Mouse (Mus musculus) lung, postnatal 36 days (tissue): ENCODE data around the gene Yy1.
A peak's percentile ranks its signal among the peaks of the same experiment; 100 is the strongest.

Experiments
- DNase-seq: peaks from one replicate; pipeline ENCODE4 v3.0.0; 2022; ENCODE audit warnings: mixed read lengths

The Yy1 gene

GRCm38 (mm10) chr12:108780108-108780877, 12.5 kb upstream of the Yy1 start:
- no peak for DNase-seq

GRCm38 (mm10) chr12:108785161-108785560, 7.6 kb upstream of the Yy1 start:
- DNase-seq: no peak

DNA sequence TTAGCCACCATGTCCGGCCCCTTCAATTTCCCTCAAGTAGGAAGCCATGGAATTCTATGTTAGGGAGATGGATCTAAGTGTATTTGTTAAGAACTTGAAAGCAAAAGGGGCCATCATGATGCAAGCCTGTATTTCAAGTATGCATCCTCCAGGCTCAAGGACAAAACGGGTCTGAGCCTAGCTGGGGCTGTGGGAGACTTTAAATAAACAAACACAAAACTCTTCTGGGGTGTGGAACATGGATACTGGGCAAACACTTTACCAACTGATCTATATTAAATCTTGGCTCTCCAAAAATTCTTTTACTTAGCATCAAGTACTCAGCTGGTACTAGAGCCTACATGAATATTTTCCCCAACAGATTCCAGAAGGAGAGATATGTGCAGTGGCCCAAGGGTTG, 5.4 kb upstream of the Yy1 start:
- DNase-seq: no peak

- peak; percentile 88 for DNase-seq
Measured at GRCm38 (mm10) chr12:108792152-108792545, 624 bp upstream of the Yy1 start.

DNA sequence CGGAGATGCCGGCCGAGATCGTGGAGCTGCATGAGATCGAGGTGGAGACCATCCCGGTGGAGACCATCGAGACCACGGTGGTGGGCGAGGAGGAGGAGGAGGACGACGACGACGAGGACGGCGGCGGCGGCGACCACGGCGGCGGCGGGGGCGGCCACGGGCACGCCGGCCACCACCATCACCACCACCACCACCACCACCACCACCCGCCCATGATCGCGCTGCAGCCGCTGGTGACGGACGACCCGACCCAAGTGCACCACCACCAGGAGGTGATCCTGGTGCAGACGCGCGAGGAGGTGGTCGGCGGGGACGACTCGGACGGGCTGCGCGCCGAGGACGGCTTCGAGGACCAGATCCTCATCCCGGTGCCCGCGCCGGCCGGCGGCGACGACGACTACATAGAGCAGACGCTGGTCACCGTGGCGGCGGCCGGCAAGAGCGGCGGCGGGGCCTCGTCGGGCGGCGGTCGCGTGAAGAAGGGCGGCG, 724 bp downstream of the Yy1 start:
- no peak for DNase-seq

DNA sequence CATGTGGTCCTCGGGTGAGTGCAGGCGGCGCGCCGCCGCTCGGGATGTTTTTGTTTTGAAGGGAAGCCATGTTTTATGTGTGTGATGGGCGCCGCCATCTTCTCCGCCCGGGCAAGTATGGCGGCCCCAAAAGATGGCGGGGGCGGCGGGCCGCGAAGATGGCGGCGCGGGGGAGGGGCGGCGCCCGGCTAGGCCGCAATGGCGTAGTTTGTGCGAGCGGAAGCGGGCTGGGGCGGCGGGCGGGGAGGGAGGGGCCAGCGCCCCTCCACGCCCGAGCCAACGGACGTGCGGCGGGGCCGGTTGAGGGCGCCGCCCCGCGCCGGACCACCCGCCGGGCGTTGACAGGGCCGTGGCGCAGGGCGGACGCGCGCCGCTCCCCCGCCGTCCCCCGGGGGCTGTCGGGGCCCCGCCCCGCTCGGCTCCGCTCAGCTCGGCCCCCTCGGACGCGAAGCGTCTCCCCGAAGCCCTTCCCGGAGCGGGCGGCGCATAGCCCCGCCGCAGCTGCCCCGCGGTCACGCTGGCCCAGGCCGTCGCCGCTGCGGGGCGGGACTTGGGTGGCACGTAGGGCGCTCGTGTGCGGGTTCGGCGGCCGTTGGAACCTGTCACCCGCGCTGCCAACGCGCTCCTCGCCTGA, 1.4 kb downstream of the Yy1 start:
- peak; percentile 88 for DNase-seq

- DNase-seq: peak; percentile 18
Measured at GRCm38 (mm10) chr12:108794979-108795537, 2.3 kb downstream of the Yy1 start.

DNA sequence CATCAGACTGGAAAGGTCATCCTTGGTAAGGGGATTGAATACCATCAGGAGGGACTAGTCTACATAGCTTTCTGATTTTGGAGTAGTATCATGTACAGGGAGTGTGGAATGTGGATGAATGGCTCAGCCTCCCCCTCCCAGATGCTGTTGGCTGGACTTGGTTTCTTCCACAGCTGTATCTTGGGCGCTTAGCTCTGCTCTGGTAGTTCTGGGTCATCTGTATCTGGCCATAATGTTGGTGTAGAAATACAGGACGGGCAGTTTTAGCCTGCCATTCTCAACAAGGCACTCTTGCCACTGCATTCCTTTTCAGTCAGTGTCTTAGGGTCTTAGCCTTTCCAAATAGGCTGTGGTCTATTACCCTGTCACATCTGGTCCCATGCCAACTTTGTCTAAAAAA, 8.8 kb downstream of the Yy1 start:
- DNase-seq: no peak

DNA sequence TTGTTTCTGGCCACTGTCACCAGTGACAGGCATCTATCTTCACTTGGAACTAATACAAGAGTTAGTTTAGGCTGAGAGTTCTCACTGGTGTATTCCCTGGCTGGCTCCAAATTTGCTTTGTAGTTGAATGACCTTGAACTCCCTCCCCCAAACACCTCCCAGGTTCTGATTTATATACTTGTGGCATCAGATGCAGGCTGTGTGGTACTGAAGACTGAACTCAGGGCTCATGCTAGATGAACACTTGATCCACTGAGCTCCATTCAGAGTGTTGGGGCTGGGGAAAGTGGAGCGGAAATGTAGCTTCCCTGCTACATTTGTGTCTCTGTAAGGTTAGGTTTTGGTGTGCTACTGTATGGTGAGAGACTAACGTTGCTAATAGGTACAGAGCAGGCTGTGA, 11.6 kb downstream of the Yy1 start:
- DNase-seq: no peak

DNA sequence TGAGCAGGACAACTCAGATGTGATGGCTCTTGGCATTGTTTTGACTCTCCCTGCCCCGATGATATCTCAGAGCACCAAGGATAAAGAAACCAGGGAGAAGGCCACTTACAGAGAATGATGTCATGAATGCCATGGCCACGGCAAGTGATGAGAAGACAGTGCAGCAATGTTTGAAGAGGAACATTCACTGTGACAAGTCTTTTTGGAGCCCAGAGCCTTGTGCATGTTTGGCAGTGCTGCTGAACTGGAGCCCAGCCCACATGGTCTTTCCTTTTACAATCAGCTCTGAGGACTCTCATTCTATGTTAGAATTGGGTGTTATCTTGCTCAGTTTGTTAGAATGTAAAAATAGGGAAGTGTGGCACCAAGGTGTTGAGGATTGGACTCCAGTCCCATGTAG, 15.7 kb downstream of the Yy1 start:
- no peak for DNase-seq

GRCm38 (mm10) chr12:108809771-108810170, 17.0 kb downstream of the Yy1 start:
- no peak for DNase-seq

DNA sequence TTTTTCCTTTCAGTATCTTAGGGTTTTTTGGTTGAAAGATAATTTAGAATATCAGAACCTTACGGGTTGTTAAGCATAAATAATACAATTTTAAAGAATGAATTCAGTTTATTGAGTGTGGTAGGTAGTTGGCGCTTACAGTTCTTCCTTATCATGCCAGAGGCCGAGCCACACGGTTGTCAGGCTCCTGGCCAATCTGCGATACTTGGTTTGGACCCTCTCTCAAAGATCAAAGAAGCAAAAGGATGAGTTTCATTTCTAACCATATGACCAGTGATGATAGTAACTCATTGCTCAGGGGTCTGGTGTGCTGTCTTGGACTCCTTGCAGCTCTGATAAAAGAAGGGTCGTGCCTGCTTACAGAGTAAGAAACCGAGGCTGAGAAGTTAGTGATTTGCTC, 17.5 kb downstream of the Yy1 start:
- DNase-seq: no peak

DNA sequence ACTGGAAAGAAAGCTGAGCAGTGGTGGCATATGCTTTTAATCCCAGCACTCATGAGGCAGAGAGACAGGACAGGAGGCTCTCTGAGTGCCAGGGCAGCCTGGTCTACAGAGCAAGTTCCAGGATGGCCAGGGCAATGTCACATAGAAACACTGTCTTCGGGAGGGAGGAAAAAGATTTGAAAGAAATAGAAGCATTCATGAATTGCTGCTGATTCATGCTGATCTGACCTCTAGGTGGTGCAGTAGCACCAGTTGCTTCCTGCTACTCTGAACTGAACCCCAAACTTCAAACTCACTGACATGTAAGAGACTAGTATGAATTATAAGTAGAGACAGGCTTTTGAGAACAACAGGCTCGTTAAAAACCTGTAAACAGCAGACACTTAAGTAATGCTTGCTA, 18.4 kb downstream of the Yy1 start:
- peak; percentile 73 for DNase-seq

GRCm38 (mm10) chr12:108812463-108812862, 19.7 kb downstream of the Yy1 start:
- no peak for DNase-seq

GRCm38 (mm10) chr12:108814470-108814869, 21.7 kb downstream of the Yy1 start:
- no peak for DNase-seq

GRCm38 (mm10) chr12:108816569-108816968, 23.8 kb downstream of the Yy1 start:
- DNase-seq: no peak

DNA sequence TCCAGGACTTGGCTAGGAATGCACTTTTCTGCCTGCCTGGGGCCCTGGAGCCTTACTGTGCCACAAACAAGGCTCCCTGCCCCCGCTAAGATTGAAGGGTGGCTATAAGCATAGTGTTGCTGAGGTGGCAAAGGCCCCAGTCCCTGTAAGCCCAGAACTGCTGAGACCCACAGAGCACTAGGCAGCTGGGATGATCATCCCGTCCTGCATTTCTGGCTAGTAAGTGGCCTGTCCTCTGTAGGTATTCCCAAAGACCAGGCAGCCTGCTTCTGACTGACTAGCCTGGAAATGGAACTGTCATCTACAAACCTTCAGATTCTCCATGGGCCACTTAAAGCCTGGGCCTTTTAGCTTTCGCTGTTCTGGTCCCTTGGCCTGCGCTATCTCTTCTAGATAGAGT, 27.7 kb downstream of the Yy1 start:
- DNase-seq: no peak

GRCm38 (mm10) chr12:108823036-108823435, 30.3 kb downstream of the Yy1 start:
- no peak for DNase-seq

GRCm38 (mm10) chr12:108824225-108824874, 31.6 kb downstream of the Yy1 start:
- no peak for DNase-seq

- DNase-seq: no peak
Measured at GRCm38 (mm10) chr12:108825561-108826224, 32.9 kb downstream of the Yy1 start.

- no peak for DNase-seq
Measured at GRCm38 (mm10) chr12:108826282-108826957, 33.6 kb downstream of the Yy1 start.

- DNase-seq: no peak
Measured at GRCm38 (mm10) chr12:108826958-108827535, 34.3 kb downstream of the Yy1 start.
